Mouse (Mus musculus): ENCODE measurements around the gene Smim6.

DNA sequence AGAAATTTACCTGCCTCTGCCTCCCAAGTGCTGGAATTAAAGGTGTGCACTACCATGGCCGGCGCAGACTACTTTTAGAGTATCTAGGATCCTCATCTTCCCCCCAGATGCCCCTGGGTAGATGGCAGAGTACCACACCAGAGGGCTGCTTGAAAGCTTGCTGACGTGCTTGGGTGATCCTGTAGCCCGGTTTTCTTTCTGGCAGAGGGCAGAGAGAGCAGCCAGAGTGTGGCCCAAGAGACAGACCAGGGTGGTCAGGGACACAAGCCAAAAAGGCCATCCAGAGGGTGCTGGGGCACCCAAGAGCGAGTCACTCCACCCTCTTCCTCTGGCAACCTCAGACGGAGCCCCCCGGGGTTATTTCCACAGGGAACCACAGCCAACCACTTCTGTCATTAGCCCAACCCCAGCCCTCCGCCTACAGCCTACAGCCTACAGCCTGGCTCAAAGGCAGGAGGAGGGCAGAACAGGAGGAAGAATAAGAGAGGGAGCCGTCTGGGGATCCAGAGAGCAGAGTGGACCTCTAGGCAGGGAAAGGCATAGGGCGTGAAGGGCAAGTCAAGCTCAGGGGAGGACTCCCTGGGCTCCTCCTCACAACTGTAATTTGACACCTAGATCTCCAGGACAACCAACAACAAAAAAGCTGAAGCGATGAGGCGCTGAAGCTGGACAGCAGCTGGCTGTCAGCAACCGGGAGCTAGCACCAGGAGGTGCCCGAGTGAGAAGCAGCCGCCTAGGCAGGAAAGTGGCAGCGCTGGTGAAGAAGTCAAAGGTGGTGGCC lies 12.1 kb upstream of the Smim6 start, which contains the start of gene Smim5:
- TF ChIP-seq CTCF (IDR thresholded peaks at IDR 0.05; ENCODE audit: low read depth) (peak; percentile 40; the same call in 1 of the 2 replicates), EP300 (optimal IDR thresholded peaks at IDR 0.05) (no peak)

Data from stomach, postnatal 0 days (tissue).